Mouse (Mus musculus) kidney, adult 9 months (tissue): ENCODE results near the gene Ppm1m.

Experiments
- DNase-seq: peaks from one replicate; pipeline ENCODE4 v3.0.0; 2022

Ppm1m gene

GRCm38 (mm10) chr9:106199535-106200272, at the start of gene Ppm1m:
Gene Ppm1m, minus strand, starts transcription at chr9:106199746.
- no peak for DNase-seq

- no peak for DNase-seq
Measured at GRCm38 (mm10) chr9:106242813-106243488, 43.4 kb upstream of the Ppm1m start.

- DNase-seq, result peak; percentile 90
Measured at GRCm38 (mm10) chr9:106241541-106242164, 42.1 kb upstream of the Ppm1m start.

- no peak for DNase-seq
Measured at GRCm38 (mm10) chr9:106237878-106238277, 38.3 kb upstream of the Ppm1m start.

- DNase-seq, result no peak
Measured at GRCm38 (mm10) chr9:106237401-106237800, 37.9 kb upstream of the Ppm1m start.

GRCm38 (mm10) chr9:106236818-106237211, 37.3 kb upstream of the Ppm1m start:
- peak; percentile 83 for DNase-seq

GRCm38 (mm10) chr9:106236156-106236817, 36.7 kb upstream of the Ppm1m start:
- peak; percentile 92 for DNase-seq

GRCm38 (mm10) chr9:106235194-106235830, 35.8 kb upstream of the Ppm1m start:
- peak; percentile 83 for DNase-seq

- no peak for DNase-seq
Measured at GRCm38 (mm10) chr9:106233953-106234352, 34.4 kb upstream of the Ppm1m start.

GRCm38 (mm10) chr9:106232956-106233355, 33.4 kb upstream of the Ppm1m start:
- DNase-seq, result no peak

GRCm38 (mm10) chr9:106231816-106232215, 32.3 kb upstream of the Ppm1m start:
- DNase-seq, result no peak

- DNase-seq, result no peak
Measured at GRCm38 (mm10) chr9:106231220-106231619, 31.7 kb upstream of the Ppm1m start.

GRCm38 (mm10) chr9:106230734-106231106, 31.2 kb upstream of the Ppm1m start:
- no peak for DNase-seq

- DNase-seq, result no peak
Measured at GRCm38 (mm10) chr9:106230051-106230733, 30.6 kb upstream of the Ppm1m start.

GRCm38 (mm10) chr9:106227790-106228429, 28.4 kb upstream of the Ppm1m start:
- no peak for DNase-seq

GRCm38 (mm10) chr9:106226151-106226682, 26.7 kb upstream of the Ppm1m start:
- DNase-seq, result no peak

- no peak for DNase-seq
Measured at GRCm38 (mm10) chr9:106225469-106226150, 26.1 kb upstream of the Ppm1m start.

GRCm38 (mm10) chr9:106222994-106223393, 23.4 kb upstream of the Ppm1m start:
- DNase-seq, result no peak

- no peak for DNase-seq
Measured at GRCm38 (mm10) chr9:106222261-106222851, 22.8 kb upstream of the Ppm1m start, which contains the start of gene Tlr9. Gene Tlr9, plus strand, starts transcription at chr9:106222598.

GRCm38 (mm10) chr9:106220894-106221523, 21.5 kb upstream of the Ppm1m start:
- DNase-seq, result peak; percentile 59
